Mouse (Mus musculus) thymus, postnatal 0 days (tissue): ENCODE measurements at regions not wholly inside any gene's neighbourhood (a gene's known extent, or its start where the extent isn't known, plus 50 kb on each side); places are given as distances from the start of the nearest gene placed in this dataset.

Experiments used
- DNase-seq: peaks from one replicate; pipeline ENCODE4 v3.0.0-alpha.2; 2015; ENCODE audit warnings: low spot score

- DNase-seq, result no peak
Measured at GRCm38 (mm10) chr12:107831400-107832128, 171.8 kb downstream of the Bcl11b start.

GRCm38 (mm10) chr12:107833001-107833400, 170.4 kb downstream of the Bcl11b start:
- peak; percentile 12 for DNase-seq

GRCm38 (mm10) chr12:107834512-107834911, 168.9 kb downstream of the Bcl11b start:
- DNase-seq, result no peak

GRCm38 (mm10) chr12:107837741-107838140, 165.7 kb downstream of the Bcl11b start:
- no peak for DNase-seq

- no peak for DNase-seq
Measured at GRCm38 (mm10) chr12:107844631-107845030, 158.8 kb downstream of the Bcl11b start.

- DNase-seq, result no peak
Measured at GRCm38 (mm10) chr12:107850591-107850990, 152.8 kb downstream of the Bcl11b start.

GRCm38 (mm10) chr12:107852921-107853320, 150.5 kb downstream of the Bcl11b start:
- no peak for DNase-seq

GRCm38 (mm10) chr12:107855547-107855946, 147.9 kb downstream of the Bcl11b start:
- no peak for DNase-seq

GRCm38 (mm10) chr12:107856421-107857043, 146.9 kb downstream of the Bcl11b start:
- DNase-seq, result no peak

GRCm38 (mm10) chr12:107858536-107859280, 144.7 kb downstream of the Bcl11b start:
- DNase-seq, result peak; percentile 3

- DNase-seq, result no peak
Measured at GRCm38 (mm10) chr12:107859750-107860149, 143.7 kb downstream of the Bcl11b start.

- DNase-seq, result no peak
Measured at GRCm38 (mm10) chr12:107860358-107860757, 143.0 kb downstream of the Bcl11b start.
